Mouse (Mus musculus): Measurements from ENCODE around the gene Syt1.
A peak's percentile ranks its signal among the peaks of the same experiment; 100 is the strongest.

DNA sequence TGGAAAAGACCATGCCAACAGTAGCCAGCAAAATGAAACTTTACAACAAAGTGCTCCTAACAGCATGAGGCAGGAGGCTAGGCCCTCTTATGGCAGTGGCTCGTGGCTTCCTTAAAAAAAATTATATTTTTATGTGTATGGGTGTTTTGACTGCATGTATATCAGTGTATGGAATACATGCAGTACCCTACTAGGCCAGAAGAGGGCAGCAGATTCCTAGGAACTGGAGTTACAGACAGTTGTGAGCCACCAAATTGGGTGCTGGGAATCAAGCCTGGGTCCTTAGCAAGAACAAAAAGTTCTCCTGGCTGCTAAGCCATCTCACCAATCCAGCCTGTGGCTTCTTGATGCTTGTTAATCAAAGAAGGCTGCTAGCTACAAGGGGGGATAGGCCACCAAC is 413.4 kb downstream of the Syt1 start:
- TF ChIP-seq CTCF (IDR thresholded peaks at IDR 0.05; ENCODE audit: control insufficient read depth, insufficient read depth, insufficient replicate concordance, low read depth, low read length) (0 out of 2 replicates have a peak, but pooled peaks have one; percentile 20), POLR2A (IDR thresholded peaks at IDR 0.05; ENCODE audit: control insufficient read depth, low read depth, low read length) (no peak)

All from testis, adult 2 months (tissue).